Mouse (Mus musculus): ENCODE results near the gene Rfx1.

- TF ChIP-seq CTCF (IDR thresholded peaks at IDR 0.05; ENCODE audit: borderline replicate concordance, insufficient read depth, low read length) (no peak), POLR2A (IDR thresholded peaks at IDR 0.05; ENCODE audit: low read depth, low read length) (no peak)
Measured at GRCm38 (mm10) chr8:84132225-84132624, 65.6 kb downstream of the Rfx1 start.

All from embryonic fibroblast, embryonic 13.5 days (primary cell).